Mouse (Mus musculus): ENCODE measurements around the gene Cox19. TPM values are rescaled to one million over a fixed set of nuclear protein-coding genes. Genes with fewer than 3 reads are reported as not detected.

The Cox19 gene
- total and polyA plus RNA-seq, 3 experiments, result 53.0 to 73.2 TPM; not detected in 1

- no peaks in the 10 kb centered on the region for H3K36me3 ChIP-seq (ENCODE audit: control insufficient read depth in 1 of 2, insufficient read depth in 2 of 2, low read length in 2 of 2)
- DNase-seq (ENCODE audit: low read depth, low spot score), result no peak
- H3K79me2 ChIP-seq (ENCODE audit: control insufficient read depth, insufficient read depth, low read length, poor library complexity), result no peaks in the 10 kb centered on the region
- H3K4me3 ChIP-seq (ENCODE audit: control insufficient read depth in 1 of 2, insufficient read depth in 1 of 2, low read depth in 2 of 2, low read length in 2 of 2), result no peak overlapping the region
- no peaks in the 10 kb centered on the region for H3K4me1 ChIP-seq (ENCODE audit: control insufficient read depth in 1 of 2, insufficient read depth in 2 of 2, low read length in 2 of 2)
- no peaks in the 10 kb centered on the region for H3K27me3 ChIP-seq (ENCODE audit: control insufficient read depth in 1 of 2, insufficient read depth in 2 of 2, low read length in 2 of 2)
- H3K9ac ChIP-seq (ENCODE audit: control insufficient read depth, low read depth, low read length, poor library complexity, severe bottlenecking), result no peak overlapping the region
- TF ChIP-seq MAZ (IDR thresholded peaks at IDR 0.05; ENCODE audit: low read depth, low read length), result no peak
- no peak for TF ChIP-seq TAL1 (IDR thresholded peaks at IDR 0.05; ENCODE audit: low read length)
- no peak for TF ChIP-seq ZMIZ1 (IDR thresholded peaks at IDR 0.05; ENCODE audit: low read depth, low read length)
- TF ChIP-seq MYB (IDR thresholded peaks at IDR 0.05; ENCODE audit: low read depth, low read length), result no peak
- TF ChIP-seq NRF1 (IDR thresholded peaks at IDR 0.05; ENCODE audit: insufficient read depth, low read depth, low read length, poor library complexity, severe bottlenecking), result no peak
- no peak overlapping the region for H3K27ac ChIP-seq (ENCODE audit: control insufficient read depth, low read depth, low read length)
- no peaks in the 10 kb centered on the region for H3K9me3 ChIP-seq (replicated peaks; ENCODE audit: insufficient read depth, low read length)
Measured at GRCm38 (mm10) chr5:139332590-139333272, 18.5 kb downstream of the Cox19 start.

- Histone ChIP-seq H3K36me3 (ENCODE audit: control insufficient read depth in 1 of 2, insufficient read depth in 2 of 2, low read length in 2 of 2) (no peaks in the 10 kb centered on the region), H3K4me1 (ENCODE audit: control insufficient read depth in 1 of 2, insufficient read depth in 2 of 2, low read length in 2 of 2) (peaks cover 3 to 6% of the 10 kb centered on the region in 2 experiments; a peak in 2 of 4 replicates), H3K27ac (ENCODE audit: control insufficient read depth, low read depth, low read length) (no peak overlapping the region), H3K27me3 (ENCODE audit: control insufficient read depth in 1 of 2, insufficient read depth in 2 of 2, low read length in 2 of 2) (no peaks in the 10 kb centered on the region), H3K9ac (ENCODE audit: control insufficient read depth, low read depth, low read length, poor library complexity, severe bottlenecking) (no peak overlapping the region), H3K9me3 (replicated peaks; ENCODE audit: insufficient read depth, low read length) (no peaks in the 10 kb centered on the region), H3K4me3 (ENCODE audit: control insufficient read depth in 1 of 2, insufficient read depth in 1 of 2, low read depth in 2 of 2, low read length in 2 of 2) (no peak overlapping the region), H3K79me2 (ENCODE audit: control insufficient read depth, insufficient read depth, low read length, poor library complexity) (no peaks in the 10 kb centered on the region)
- TF ChIP-seq RAD21 (IDR thresholded peaks at IDR 0.05; ENCODE audit: low read depth, low read length), result peak; percentile 94
- TF ChIP-seq CTCF (IDR thresholded peaks at IDR 0.05 in 2 of 3, conservative IDR thresholded peaks at IDR 0.05 in 1 of 3; ENCODE audit: control insufficient read depth in 1 of 3, insufficient read depth in 1 of 3, low read depth in 2 of 3, low read length in 3 of 3, poor library complexity in 1 of 3, severe bottlenecking in 1 of 3), result peak; percentile 95 to 99 (median 96)
- peak; percentile 42; the same call in 1 of the 2 replicates for TF ChIP-seq SIN3A (IDR thresholded peaks at IDR 0.05; ENCODE audit: low read length)
- TF ChIP-seq BHLHE40 (IDR thresholded peaks at IDR 0.05; ENCODE audit: borderline replicate concordance, low read depth, low read length), result peak; percentile 34; the same call in 1 of the 2 replicates
- TF ChIP-seq ZC3H11A (IDR thresholded peaks at IDR 0.05; ENCODE audit: low read depth, low read length), result peak; percentile 78
- TF ChIP-seq SMC3 (IDR thresholded peaks at IDR 0.05; ENCODE audit: low read depth, low read length), result peak; percentile 82
- TF ChIP-seq ZKSCAN1 (IDR thresholded peaks at IDR 0.05; ENCODE audit: low read depth, low read length), result no peak
- no peak for TF ChIP-seq MXI1 (IDR thresholded peaks at IDR 0.05; ENCODE audit: low read depth, low read length)
- DNase-seq (ENCODE audit: low read depth, low spot score), result peak; percentile 73
Measured at GRCm38 (mm10) chr5:139331742-139332141, 19.5 kb downstream of the Cox19 start.

GRCm38 (mm10) chr5:139330766-139331165, 20.5 kb downstream of the Cox19 start:
- peaks cover 3 to 15% of the 10 kb centered on the region in 2 experiments; a peak in 3 of 4 replicates for H3K4me1 ChIP-seq (ENCODE audit: control insufficient read depth in 1 of 2, insufficient read depth in 2 of 2, low read length in 2 of 2)
- H3K9me3 ChIP-seq (replicated peaks; ENCODE audit: insufficient read depth, low read length), result no peaks in the 10 kb centered on the region

More at GRCm38 (mm10) chr5:139330766-139331165, 20.5 kb downstream of the Cox19 start:
- H3K79me2 ChIP-seq (ENCODE audit: control insufficient read depth, insufficient read depth, low read length, poor library complexity), result no peaks in the 10 kb centered on the region
- no peak overlapping the region for H3K4me3 ChIP-seq (ENCODE audit: control insufficient read depth in 1 of 2, insufficient read depth in 1 of 2, low read depth in 2 of 2, low read length in 2 of 2)
- no peaks in the 10 kb centered on the region for H3K27me3 ChIP-seq (ENCODE audit: control insufficient read depth in 1 of 2, insufficient read depth in 2 of 2, low read length in 2 of 2)
- no peak overlapping the region for H3K9ac ChIP-seq (ENCODE audit: control insufficient read depth, low read depth, low read length, poor library complexity, severe bottlenecking)
- peaks cover 0 to 3% of the 10 kb centered on the region in 2 experiments; a peak in 1 of 4 replicates for H3K36me3 ChIP-seq (ENCODE audit: control insufficient read depth in 1 of 2, insufficient read depth in 2 of 2, low read length in 2 of 2)
- no peak overlapping the region for H3K27ac ChIP-seq (ENCODE audit: control insufficient read depth, low read depth, low read length)
- DNase-seq (ENCODE audit: low read depth, low spot score), result no peak
- no peak for TF ChIP-seq EP300 (IDR thresholded peaks at IDR 0.05; ENCODE audit: low read depth in 1 of 2, low read length in 2 of 2)
- no peak for TF ChIP-seq POLR2AphosphoS2 (IDR thresholded peaks at IDR 0.05; ENCODE audit: low read length)
- no peak for TF ChIP-seq NRF1 (IDR thresholded peaks at IDR 0.05; ENCODE audit: insufficient read depth, low read depth, low read length, poor library complexity, severe bottlenecking)
- TF ChIP-seq RAD21 (IDR thresholded peaks at IDR 0.05; ENCODE audit: low read depth, low read length), result no peak
- no peak for TF ChIP-seq ETS1 (IDR thresholded peaks at IDR 0.05; ENCODE audit: low read depth, low read length)
- TF ChIP-seq TBP (IDR thresholded peaks at IDR 0.05; ENCODE audit: low read depth, low read length), result no peak
- TF ChIP-seq POLR2AphosphoS5 (IDR thresholded peaks at IDR 0.05; ENCODE audit: borderline replicate concordance, low read depth, low read length), result no peak
- no peak for TF ChIP-seq RCOR1 (IDR thresholded peaks at IDR 0.05; ENCODE audit: low read depth, low read length)
- TF ChIP-seq ZKSCAN1 (IDR thresholded peaks at IDR 0.05; ENCODE audit: low read depth, low read length), result no peak
- TF ChIP-seq TAL1 (IDR thresholded peaks at IDR 0.05; ENCODE audit: low read length), result no peak
- TF ChIP-seq GATA1 (IDR thresholded peaks at IDR 0.05; ENCODE audit: low read depth, low read length), result no peak
- TF ChIP-seq JUND (IDR thresholded peaks at IDR 0.05; ENCODE audit: low read depth, low read length), result no peak
- TF ChIP-seq SIN3A (IDR thresholded peaks at IDR 0.05; ENCODE audit: low read length), result no peak
